Mouse (Mus musculus): Measurements from ENCODE around the gene Ssr3.

GRCm38 (mm10) chr3:65416571-65416970 is 24.1 kb upstream of the Ssr3 start:
- TF ChIP-seq CHD2 (IDR thresholded peaks at IDR 0.05; ENCODE audit: low read depth, low read length) (no peak), ZNF384 (IDR thresholded peaks at IDR 0.05; ENCODE audit: low read depth, low read length) (no peak), MAFK (IDR thresholded peaks at IDR 0.05; ENCODE audit: insufficient read depth, low read depth, low read length) (no peak), HCFC1 (IDR thresholded peaks at IDR 0.05; ENCODE audit: borderline replicate concordance, insufficient read depth, low read length) (no peak)

Data from ES-E14 (cell line).